Mouse (Mus musculus) C2C12 (cell line): ENCODE measurements at regions not wholly inside any gene's neighbourhood (a gene's known extent, or its start where the extent isn't known, plus 50 kb on each side); places are given as distances from the start of the nearest gene placed in this dataset.

Source experiments
- H3K27me3 ChIP-seq: one replicate; pipeline ENCODE4 v1.6.1; 2011; ENCODE audit not compliant: control insufficient read depth, insufficient read depth, insufficient read length
- H3K36me3 ChIP-seq: one replicate; pipeline ENCODE4 v1.6.1; 2011; ENCODE audit not compliant: control insufficient read depth, insufficient read depth
- H3K4me3 ChIP-seq: one replicate; pipeline ENCODE4 v1.5.1; 2011; ENCODE audit warnings: mild to moderate bottlenecking, control low read depth; ENCODE audit not compliant: poor library complexity, insufficient read depth, severe bottlenecking
- H3K79me2 ChIP-seq: one replicate; pipeline ENCODE4 v1.6.1; 2011; ENCODE audit not compliant: control insufficient read depth, insufficient read depth
- H3K79me3 ChIP-seq: one replicate; pipeline ENCODE4 v1.6.1; 2011; ENCODE audit warnings: low read depth, control low read depth
- H3ac ChIP-seq: one replicate; pipeline ENCODE3; 2011; ENCODE audit warnings: low read depth; ENCODE audit not compliant: control insufficient read depth, insufficient read length
- CEBPB ChIP-seq: IDR thresholded peaks from one replicate; pipeline ENCODE4 v1.6.1; 2011; ENCODE audit warnings: low read depth, mild to moderate bottlenecking, control low read depth, moderate library complexity
- CTCF ChIP-seq: IDR thresholded peaks from one replicate; pipeline ENCODE4 v1.5.1; 2011; ENCODE audit not compliant: control insufficient read depth, insufficient read depth, insufficient read length
- FOSL1 ChIP-seq: IDR thresholded peaks from one replicate; pipeline ENCODE4 v1.8.0; 2011; ENCODE audit warnings: mild to moderate bottlenecking, low read length; ENCODE audit not compliant: poor library complexity, insufficient read depth, severe bottlenecking
- MAX ChIP-seq: IDR thresholded peaks from one replicate; pipeline ENCODE4 v1.6.1; 2011; ENCODE audit warnings: mild to moderate bottlenecking, control low read depth
- MYOD1 ChIP-seq: IDR thresholded peaks from one replicate; pipeline ENCODE4 v1.6.1; 2011; ENCODE audit warnings: low read depth; ENCODE audit not compliant: control insufficient read depth, insufficient read length
- MYOG ChIP-seq: IDR thresholded peaks from one replicate; pipeline ENCODE4 v1.6.1; 2011; ENCODE audit not compliant: control insufficient read depth, insufficient read length; ENCODE audit errors: extremely low read depth
- USF1 ChIP-seq: IDR thresholded peaks from one replicate; pipeline ENCODE4 v1.6.1; 2011; ENCODE audit warnings: low read depth, mild to moderate bottlenecking, control low read depth, moderate library complexity

- H3ac ChIP-seq, result no peak overlapping the region
- H3K4me3 ChIP-seq, result no peak overlapping the region
- H3K27me3 ChIP-seq, result no peaks in the 10 kb centered on the region
- TF ChIP-seq FOSL1 (no peak), MAX (no peak), CTCF (no peak), CEBPB (no peak), MYOG (no peak), MYOD1 (no peak), USF1 (no peak)
- H3K79me2 ChIP-seq, result no peaks in the 10 kb centered on the region
- no peaks in the 10 kb centered on the region for H3K79me3 ChIP-seq
- H3K36me3 ChIP-seq, result no peaks in the 10 kb centered on the region
Measured at GRCm38 (mm10) chr13:59892340-59892739, 69.4 kb upstream of the Tut7 start.

DNA sequence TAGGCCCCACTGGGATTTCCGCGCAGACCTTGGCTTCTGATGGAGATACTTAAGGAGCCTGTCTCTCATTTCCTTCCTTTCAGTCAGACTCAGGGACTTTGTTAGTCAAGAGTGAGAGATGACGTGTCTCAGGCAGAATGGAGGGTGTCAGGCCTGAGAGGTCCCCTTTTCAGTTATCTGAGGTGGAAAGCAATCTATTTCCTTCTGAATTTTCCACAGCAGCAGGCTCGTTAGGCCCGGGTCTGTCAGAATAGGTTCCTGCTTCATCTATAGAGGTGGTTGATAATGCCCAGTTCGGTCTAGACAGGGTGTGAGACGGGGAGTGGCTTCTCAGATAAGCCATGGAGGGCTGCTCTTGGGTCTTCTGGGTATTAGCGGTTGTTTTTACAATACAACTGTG is 68.8 kb upstream of the Tut7 start:
- Histone ChIP-seq H3K4me3 (no peak overlapping the region), H3K36me3 (no peaks in the 10 kb centered on the region), H3K27me3 (no peaks in the 10 kb centered on the region), H3K79me3 (no peaks in the 10 kb centered on the region), H3K79me2 (no peaks in the 10 kb centered on the region), H3ac (no peak overlapping the region)
- TF ChIP-seq USF1 (no peak), FOSL1 (no peak)

DNA sequence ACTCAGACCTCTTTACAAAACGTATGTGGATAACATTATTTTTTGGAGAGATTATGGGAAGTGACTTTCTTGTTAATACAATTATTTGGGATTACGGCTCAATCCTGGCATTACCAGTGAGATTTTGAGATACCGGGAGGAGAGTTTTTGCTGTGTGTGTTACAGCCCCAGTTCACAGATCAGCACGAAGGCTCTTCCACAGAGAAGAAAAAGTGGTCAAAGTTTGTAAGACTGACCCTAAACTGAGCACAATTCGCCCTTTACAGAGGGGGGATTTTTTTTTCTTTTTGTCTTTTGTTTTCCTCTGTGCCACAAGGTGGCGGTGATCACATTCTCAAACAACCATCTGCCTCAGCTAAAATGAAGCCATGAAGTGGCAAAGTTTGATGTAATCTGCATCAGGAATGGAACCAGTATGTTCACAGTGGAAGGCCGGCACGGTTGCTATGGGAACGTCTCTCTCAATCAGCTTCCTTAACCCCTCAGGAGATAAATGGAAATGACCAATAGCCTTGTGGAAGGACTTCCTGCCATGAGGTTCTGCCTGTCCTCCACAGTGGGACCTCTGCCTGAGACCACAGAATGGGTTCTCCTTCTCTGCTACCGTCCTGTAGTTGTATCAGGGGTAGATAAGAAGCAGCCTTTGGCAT is 66.6 kb upstream of the Tut7 start:
- Histone ChIP-seq H3ac (no peak overlapping the region), H3K36me3 (no peaks in the 10 kb centered on the region), H3K4me3 (no peak overlapping the region), H3K27me3 (no peaks in the 10 kb centered on the region), H3K79me3 (no peaks in the 10 kb centered on the region), H3K79me2 (no peaks in the 10 kb centered on the region)
- TF ChIP-seq FOSL1 (no peak), MYOD1 (no peak), MAX (no peak), CTCF (no peak), USF1 (no peak), MYOG (no peak), CEBPB (no peak)

DNA sequence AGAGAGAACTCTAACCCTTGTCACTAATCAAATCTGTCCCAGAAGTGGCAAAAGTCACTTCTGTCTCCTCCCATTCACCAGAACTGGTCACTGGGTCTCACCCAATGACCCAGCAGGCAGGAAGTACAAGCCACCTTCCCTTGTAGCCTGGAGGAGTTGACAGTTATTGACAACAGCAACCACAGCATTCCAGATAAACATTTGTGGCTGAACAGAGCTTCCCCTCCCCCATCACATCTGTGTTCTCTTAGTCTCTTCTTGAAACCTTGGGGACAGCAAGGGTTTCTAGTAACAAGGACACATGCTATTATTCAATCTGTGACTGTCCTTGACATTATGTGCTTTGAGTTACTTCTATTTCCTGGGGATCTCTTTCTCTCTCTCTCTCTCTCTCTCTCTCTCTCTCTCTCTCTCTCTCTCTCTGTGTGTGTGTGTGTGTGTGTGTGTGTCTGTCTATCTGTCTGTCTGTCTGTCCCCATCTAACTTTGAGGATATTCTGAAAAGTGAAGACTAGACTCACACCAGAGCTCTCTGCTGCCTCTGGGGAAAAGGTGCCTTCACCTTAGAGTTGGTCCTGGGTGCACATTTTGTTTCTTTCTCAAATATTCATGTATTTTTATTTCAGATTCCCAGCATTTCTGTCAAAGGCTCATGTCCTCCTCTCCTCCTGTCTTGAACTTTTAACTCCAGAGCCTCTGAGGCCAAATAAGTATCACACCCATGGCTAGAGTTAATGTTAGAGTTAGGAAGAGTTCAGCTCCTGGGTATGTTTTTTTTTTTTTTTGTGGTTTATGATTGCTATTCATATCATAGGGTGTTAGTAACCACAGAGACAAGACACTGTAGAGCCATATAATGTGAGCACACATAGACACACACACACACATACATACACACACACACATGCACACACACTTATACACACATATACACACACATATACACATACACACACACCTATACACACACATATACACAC is 65.4 kb upstream of the Tut7 start:
- Histone ChIP-seq H3ac (no peak overlapping the region), H3K79me3 (no peaks in the 10 kb centered on the region), H3K27me3 (no peaks in the 10 kb centered on the region), H3K4me3 (no peak overlapping the region), H3K36me3 (no peaks in the 10 kb centered on the region), H3K79me2 (no peaks in the 10 kb centered on the region)
- TF ChIP-seq MYOG (no peak), MAX (no peak), MYOD1 (no peak), FOSL1 (no peak), USF1 (no peak), CEBPB (no peak), CTCF (no peak)

- no peaks in the 10 kb centered on the region for H3K36me3 ChIP-seq
- TF ChIP-seq CEBPB, result no peak
- TF ChIP-seq USF1, result no peak
- no peaks in the 10 kb centered on the region for H3K27me3 ChIP-seq
- H3ac ChIP-seq, result no peak overlapping the region
- no peaks in the 10 kb centered on the region for H3K79me3 ChIP-seq
- no peaks in the 10 kb centered on the region for H3K79me2 ChIP-seq
- H3K4me3 ChIP-seq, result no peak overlapping the region
Measured at GRCm38 (mm10) chr13:59887306-59887705, 64.4 kb upstream of the Tut7 start.

GRCm38 (mm10) chr13:59886572-59886971 is 63.6 kb upstream of the Tut7 start:
- TF ChIP-seq MYOD1, result no peak
- TF ChIP-seq MYOG, result no peak
- TF ChIP-seq FOSL1, result no peak
- TF ChIP-seq MAX, result no peak
- no peak for TF ChIP-seq USF1
- TF ChIP-seq CEBPB, result no peak
- no peak for TF ChIP-seq CTCF
- H3K27me3 ChIP-seq, result no peaks in the 10 kb centered on the region
- no peaks in the 10 kb centered on the region for H3K36me3 ChIP-seq
- H3ac ChIP-seq, result no peak overlapping the region
- no peaks in the 10 kb centered on the region for H3K79me3 ChIP-seq
- H3K4me3 ChIP-seq, result no peak overlapping the region
- H3K79me2 ChIP-seq, result no peaks in the 10 kb centered on the region
